Mouse (Mus musculus): ENCODE results near the gene Tmem121. TPM values are rescaled to one million over a fixed set of nuclear protein-coding genes. Genes with fewer than 3 reads are reported as not detected.
A peak's percentile ranks its signal among the peaks of the same experiment; 100 is the strongest.

Gene Tmem121
- polyA plus RNA-seq, 1 experiment from 2014 or later, result 1.2 TPM

GRCm38 (mm10) chr12:113139908-113140615 is 45.7 kb upstream of the Tmem121 start, which contains the start of gene Crip2:
TSS of gene Crip2 (plus strand) at chr12:113140236.
- Histone ChIP-seq H3K4me3 (ENCODE audit: low read depth, low read length) (peak within 1 kb of the TSS; percentile 72), H3K9ac (replicated peaks; ENCODE audit: low read depth) (peak within 1 kb of the TSS; percentile 77), H3K36me3 (ENCODE audit: insufficient read depth, low read length) (peaks cover 19% of the 10 kb centered on the region), H3K4me2 (replicated peaks; ENCODE audit: low read depth, low read length) (peak within 1 kb of the TSS; percentile 69), H3K4me1 (ENCODE audit: insufficient read depth, low read depth, low read length) (peaks cover 29% of the 10 kb centered on the region), H3K9me3 (ENCODE audit: low read length) (no peaks in the 10 kb centered on the region), H3K27me3 (replicated peaks; ENCODE audit: insufficient read depth, low read length) (no peaks in the 10 kb centered on the region), H3K27ac (ENCODE audit: low read length) (peak within 1 kb of the TSS; percentile 97)
- 2% methylated on average over 66 of the region's 68 CpGs for WGBS
- peak; percentile 64 for TF ChIP-seq EP300 (IDR thresholded peaks at IDR 0.05)
- peak; percentile 54 for TF ChIP-seq CTCF (IDR thresholded peaks at IDR 0.05)
- peak; percentile 82 for ATAC-seq
- DNase-seq (ENCODE audit: low spot score), result peak; percentile 99

DNA sequence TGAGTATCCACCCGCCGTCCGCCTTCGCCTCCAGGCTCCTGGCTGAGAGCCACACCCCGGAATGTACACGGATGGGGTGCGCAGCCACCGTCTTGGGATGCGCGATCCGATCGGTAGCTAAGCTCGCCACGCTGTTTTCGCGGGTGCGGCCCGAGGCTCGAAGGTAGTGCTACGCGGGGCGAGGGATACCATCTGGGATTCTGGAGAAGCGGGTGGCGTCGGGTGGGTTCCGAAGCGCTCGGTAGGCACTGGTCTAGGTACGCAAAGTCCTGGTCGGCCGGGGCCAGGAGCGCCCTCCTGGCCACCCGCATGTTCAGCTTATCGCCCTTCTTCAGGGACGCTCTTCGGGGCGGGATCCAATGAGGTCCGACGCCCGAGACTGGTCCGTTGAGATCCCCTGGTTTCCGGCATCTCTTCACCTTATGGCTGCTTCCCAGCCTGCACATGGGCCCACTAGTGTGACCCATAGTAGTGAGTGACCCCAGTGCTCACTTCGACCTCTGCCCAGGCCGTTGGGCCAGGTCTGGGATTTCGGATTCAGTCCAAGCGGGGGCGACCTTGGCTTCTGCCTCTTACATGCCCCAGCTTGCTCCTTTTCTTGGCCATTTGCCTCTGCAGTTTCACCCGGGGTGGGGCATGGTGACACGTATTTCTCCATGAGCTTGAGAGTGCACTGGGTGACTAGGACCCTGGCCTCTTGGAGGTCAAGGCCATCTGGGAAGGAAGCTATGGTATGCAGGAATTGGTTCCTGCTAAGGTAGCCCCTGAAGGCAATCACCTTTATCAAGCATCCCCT is 44.9 kb upstream of the Tmem121 start:
- Histone ChIP-seq H3K9me3 (ENCODE audit: low read length) (no peaks in the 10 kb centered on the region), H3K27me3 (replicated peaks; ENCODE audit: insufficient read depth, low read length) (no peaks in the 10 kb centered on the region), H3K27ac (ENCODE audit: low read length) (peak overlapping the region; percentile 97), H3K4me3 (ENCODE audit: low read depth, low read length) (peak overlapping the region; percentile 72), H3K36me3 (ENCODE audit: insufficient read depth, low read length) (peaks cover 17% of the 10 kb centered on the region), H3K4me2 (replicated peaks; ENCODE audit: low read depth, low read length) (peak overlapping the region; percentile 69), H3K4me1 (ENCODE audit: insufficient read depth, low read depth, low read length) (peaks cover 31% of the 10 kb centered on the region), H3K9ac (replicated peaks; ENCODE audit: low read depth) (peak overlapping the region; percentile 77)
- TF ChIP-seq EP300 (IDR thresholded peaks at IDR 0.05) (no peak), CTCF (IDR thresholded peaks at IDR 0.05) (0 out of 2 replicates have a peak, but pooled peaks have one; percentile 9)
- no peak for ATAC-seq
- 2% methylated on average over 49 of the region's 49 CpGs for WGBS
- peak; percentile 42 for DNase-seq (ENCODE audit: low spot score)

DNA sequence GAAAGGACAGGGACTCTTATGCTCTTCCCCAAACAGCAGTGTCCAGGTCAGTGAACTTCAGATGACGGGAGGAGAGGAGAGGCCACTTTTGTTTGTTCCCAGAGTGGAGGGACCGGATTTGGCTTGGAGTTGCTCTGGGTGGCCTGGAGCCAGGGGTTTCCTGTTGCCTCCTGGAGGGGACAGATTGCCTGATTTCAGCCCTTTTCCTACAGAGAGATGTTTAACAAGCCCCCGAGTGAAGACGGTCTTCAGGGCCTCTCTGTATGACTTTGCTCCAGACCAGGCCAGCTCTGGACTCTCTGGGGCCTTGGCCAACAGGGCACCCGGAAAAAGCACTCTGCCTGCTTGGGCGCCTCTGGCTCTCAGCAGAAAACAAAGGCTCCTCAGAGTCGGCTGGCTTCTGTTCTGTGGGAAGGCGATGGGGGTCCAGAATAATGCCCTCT is 44.2 kb upstream of the Tmem121 start:
- DNase-seq (ENCODE audit: low spot score) (peak; percentile 73), ATAC-seq (no peak)
- H3K4me1 ChIP-seq (ENCODE audit: insufficient read depth, low read depth, low read length), result peaks cover 38% of the 10 kb centered on the region
- peak overlapping the region; percentile 72 for H3K4me3 ChIP-seq (ENCODE audit: low read depth, low read length)
- TF ChIP-seq CTCF (IDR thresholded peaks at IDR 0.05) (no peak), EP300 (IDR thresholded peaks at IDR 0.05) (peak; percentile 51; the same call in 1 of the 2 replicates)
- H3K9ac ChIP-seq (replicated peaks; ENCODE audit: low read depth), result peak overlapping the region; percentile 77
- H3K27ac ChIP-seq (ENCODE audit: low read length), result peak overlapping the region; percentile 97
- H3K27me3 ChIP-seq (replicated peaks; ENCODE audit: insufficient read depth, low read length), result no peaks in the 10 kb centered on the region
- H3K4me2 ChIP-seq (replicated peaks; ENCODE audit: low read depth, low read length), result peak overlapping the region; percentile 69
- no peaks in the 10 kb centered on the region for H3K9me3 ChIP-seq (ENCODE audit: low read length)
- 7% methylated on average over 8 of the region's 8 CpGs for WGBS
- H3K36me3 ChIP-seq (ENCODE audit: insufficient read depth, low read length), result peaks cover 17% of the 10 kb centered on the region

GRCm38 (mm10) chr12:113142021-113142975 is 43.4 kb upstream of the Tmem121 start:
- H3K4me2 ChIP-seq (replicated peaks; ENCODE audit: low read depth, low read length), result peak overlapping the region; percentile 69
- peaks cover 41% of the 10 kb centered on the region for H3K4me1 ChIP-seq (ENCODE audit: insufficient read depth, low read depth, low read length)
- DNase-seq (ENCODE audit: low spot score) (peak; percentile 98), ATAC-seq (peak; percentile 62)
- peak; percentile 84 for TF ChIP-seq EP300 (IDR thresholded peaks at IDR 0.05)
- peak; percentile 49 for TF ChIP-seq CTCF (IDR thresholded peaks at IDR 0.05)
- no peaks in the 10 kb centered on the region for H3K27me3 ChIP-seq (replicated peaks; ENCODE audit: insufficient read depth, low read length)
- WGBS, result 6% methylated on average over 15 of the region's 15 CpGs
- H3K9ac ChIP-seq (replicated peaks; ENCODE audit: low read depth), result peak overlapping the region; percentile 77
- H3K9me3 ChIP-seq (ENCODE audit: low read length), result no peaks in the 10 kb centered on the region
- peak overlapping the region; percentile 97 for H3K27ac ChIP-seq (ENCODE audit: low read length)
- peaks cover 17% of the 10 kb centered on the region for H3K36me3 ChIP-seq (ENCODE audit: insufficient read depth, low read length)
- peak overlapping the region; percentile 72 for H3K4me3 ChIP-seq (ENCODE audit: low read depth, low read length)

- Histone ChIP-seq H3K36me3 (ENCODE audit: insufficient read depth, low read length) (peaks cover 17% of the 10 kb centered on the region), H3K27me3 (replicated peaks; ENCODE audit: insufficient read depth, low read length) (no peaks in the 10 kb centered on the region), H3K4me1 (ENCODE audit: insufficient read depth, low read depth, low read length) (peaks cover 43% of the 10 kb centered on the region), H3K4me2 (replicated peaks; ENCODE audit: low read depth, low read length) (peak overlapping the region; percentile 69), H3K27ac (ENCODE audit: low read length) (peak overlapping the region; percentile 97), H3K9ac (replicated peaks; ENCODE audit: low read depth) (peak overlapping the region; percentile 50; the same call in 1 of the 2 replicates), H3K4me3 (ENCODE audit: low read depth, low read length) (peak overlapping the region; percentile 72), H3K9me3 (ENCODE audit: low read length) (no peaks in the 10 kb centered on the region)
- 22% methylated on average over 7 of the region's 7 CpGs for WGBS
- DNase-seq (ENCODE audit: low spot score), result peak; percentile 39
- ATAC-seq, result no peak
- TF ChIP-seq EP300 (IDR thresholded peaks at IDR 0.05), result no peak
- TF ChIP-seq CTCF (IDR thresholded peaks at IDR 0.05), result peak; percentile 28
These were observed 42.6 kb upstream of the Tmem121 start for GRCm38 (mm10) chr12:113143164-113143563.
